Mouse (Mus musculus) thymus, adult 2 months (tissue): Measurements from ENCODE around the gene Gm973.

Source experiments
- CTCF ChIP-seq: fragments of 200-500 bp; IDR thresholded peaks from 2 replicates; pipeline ENCODE4 v1.5.1; 2012; ENCODE audit warnings: mild to moderate bottlenecking, control low read depth, low read length, moderate library complexity, borderline replicate concordance; ENCODE audit not compliant: control insufficient read depth, poor library complexity, insufficient read depth; ENCODE audit errors: extremely low read depth
- POLR2A ChIP-seq: fragments of 200-500 bp; IDR thresholded peaks from 2 replicates; pipeline ENCODE4 v1.6.1; 2012; ENCODE audit warnings: mild to moderate bottlenecking, low read length, control low read depth, moderate library complexity; ENCODE audit not compliant: control insufficient read depth, poor library complexity, insufficient read depth; ENCODE audit errors: extremely low read depth

- TF ChIP-seq CTCF (no peak), POLR2A (no peak)
Observed at GRCm38 (mm10) chr1:59574262-59575187, 58.5 kb downstream of the Gm973 start.
